ENCODE assay signal across 19 mouse cellular contexts in the genomic region with DNA sequence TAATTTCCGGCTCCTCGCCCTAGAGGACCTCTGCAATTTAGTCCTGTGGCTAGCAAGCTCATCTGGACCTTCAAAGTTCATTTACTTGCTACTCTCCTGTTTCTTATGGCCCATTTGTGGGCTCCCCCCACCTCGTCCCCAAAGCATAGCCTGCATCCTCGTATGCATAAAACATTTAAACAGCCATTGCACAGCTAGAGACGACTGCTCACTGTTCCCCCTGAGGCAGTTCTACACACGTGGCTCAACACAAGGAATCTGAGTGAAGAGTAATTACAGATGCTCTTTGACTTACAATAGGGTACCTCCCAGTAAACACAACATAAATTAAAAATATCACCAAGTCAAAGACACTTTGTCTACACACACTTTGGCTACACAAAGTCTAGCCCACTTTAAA.
"Had no signal": no experiment of that assay in that cellular context is flagged by ENCODE, and none has a peak within 500 bp of the region (broad histone marks: within the 10 kb centered on the region; RNA-seq: fewer than 3 reads in every experiment).

No protein-coding gene starts in this region.

- H3K9ac ChIP-seq: liver, embryonic 12.5 days; liver, embryonic 14.5 days; lung, embryonic 14.5 days; midbrain, embryonic 13.5 days; midbrain, embryonic 15.5 days; neural tube, embryonic 13.5 days had no signal

- H3K27ac ChIP-seq: liver, embryonic 12.5 days; liver, embryonic 14.5 days; midbrain, embryonic 10.5 days; midbrain, embryonic 13.5 days; midbrain, embryonic 15.5 days; neural tube, embryonic 13.5 days had no signal

- H3K36me3 ChIP-seq: liver, embryonic 12.5 days; midbrain, embryonic 10.5 days; midbrain, embryonic 13.5 days; midbrain, embryonic 15.5 days; neural tube, embryonic 13.5 days had no signal

- H3K9me3 ChIP-seq: liver, embryonic 12.5 days; midbrain, embryonic 10.5 days; midbrain, embryonic 13.5 days; midbrain, embryonic 15.5 days; neural tube, embryonic 13.5 days had no signal

- ATAC-seq: liver, embryonic 12.5 days; midbrain, embryonic 13.5 days; midbrain, embryonic 15.5 days had no signal

- H3K27me3 ChIP-seq: midbrain, embryonic 13.5 days; midbrain, embryonic 15.5 days; neural tube, embryonic 13.5 days had no signal

- DNase-seq: lung, adult 18-20 months; lung, embryonic 14.5 days; lung, postnatal 10 days; lung, postnatal 4 days; retina, postnatal 1 day; right cerebral cortex, adult 18-20 months; right cerebral cortex, postnatal 25 days; right cerebral cortex, postnatal 4 days; spleen, adult 18-20 months; thymus, adult 18-20 months; thymus, postnatal 14 days; thymus, postnatal 36 days had no signal

- H3K4me1 ChIP-seq: midbrain, embryonic 15.5 days had no signal

- H3K4me3 ChIP-seq: liver, embryonic 12.5 days; midbrain, embryonic 10.5 days; midbrain, embryonic 13.5 days; midbrain, embryonic 15.5 days; myocyte; neural tube, embryonic 13.5 days had no signal

- H3K4me2 ChIP-seq: liver, embryonic 12.5 days; lung, embryonic 14.5 days; midbrain, embryonic 13.5 days; midbrain, embryonic 15.5 days; neural tube, embryonic 13.5 days had no signal
